Mouse (Mus musculus) stomach, embryonic 15.5 days (tissue): Measurements from ENCODE around the gene Orai1. TPM values are rescaled to one million over a fixed set of nuclear protein-coding genes. Genes with fewer than 3 reads are reported as not detected.

Source experiments
- ATAC-seq: fragments of 200-750 bp; cut with Nextera tagmentation; 2 replicates; pipeline ENCODE4 v1.8.0; 2017; ENCODE audit warnings: low read depth, moderate number of reproducible peaks, moderate TSS enrichment; ENCODE audit not compliant: insufficient read depth, low FRiP score
- H3K27ac ChIP-seq: fragments of 300-500 bp; sonication (generic); 2 replicates; pipeline ENCODE4 v1.5.1; 2015; ENCODE audit warnings: mild to moderate bottlenecking, inconsistent platforms
- H3K27me3 ChIP-seq: fragments of 300-500 bp; sonication (generic); replicated peaks from 2 replicates; pipeline ENCODE4 v1.6.1; 2015; ENCODE audit warnings: inconsistent platforms
- H3K36me3 ChIP-seq: fragments of 300-500 bp; sonication (generic); 2 replicates; pipeline ENCODE4 v1.6.1; 2015; ENCODE audit warnings: inconsistent platforms
- H3K4me1 ChIP-seq: fragments of 300-500 bp; sonication (generic); 2 replicates; pipeline ENCODE4 v1.6.1; 2015; ENCODE audit warnings: inconsistent platforms
- H3K4me2 ChIP-seq: fragments of 300-500 bp; sonication (generic); 2 replicates; pipeline ENCODE4 v1.6.1; 2015; ENCODE audit warnings: mild to moderate bottlenecking, inconsistent platforms
- H3K4me3 ChIP-seq: fragments of 300-500 bp; sonication (generic); replicated peaks from 2 replicates; pipeline ENCODE4 v1.5.1; 2015; ENCODE audit warnings: inconsistent platforms
- H3K9ac ChIP-seq: fragments of 300-500 bp; sonication (generic); 2 replicates; pipeline ENCODE4 v1.6.1; 2015; ENCODE audit warnings: inconsistent platforms
- H3K9me3 ChIP-seq: fragments of 300-500 bp; sonication (generic); 2 replicates; pipeline ENCODE4 v1.6.1; 2016; ENCODE audit warnings: inconsistent platforms
- WGBS: fragments of 180-500 bp; shearing (Covaris S2); methylation state at CpG from one replicate; pipeline ENCODE4 v1.1.7; 2015; 5-methylcytosine and 5-hydroxymethylcytosine counted together
- polyA plus RNA-seq: library from polyadenylated mRNA; unstranded; fragments of >200 nt; fragmentation: Nextera tagmentation; extraction: Ambion mirVana; gene quantifications from 2 replicates; pipeline ENCODE4 v1.2.1, GENCODE M21; 2015

Gene Orai1
- polyA plus RNA-seq, 1 experiment from 2014 or later: 20.0 TPM

DNA sequence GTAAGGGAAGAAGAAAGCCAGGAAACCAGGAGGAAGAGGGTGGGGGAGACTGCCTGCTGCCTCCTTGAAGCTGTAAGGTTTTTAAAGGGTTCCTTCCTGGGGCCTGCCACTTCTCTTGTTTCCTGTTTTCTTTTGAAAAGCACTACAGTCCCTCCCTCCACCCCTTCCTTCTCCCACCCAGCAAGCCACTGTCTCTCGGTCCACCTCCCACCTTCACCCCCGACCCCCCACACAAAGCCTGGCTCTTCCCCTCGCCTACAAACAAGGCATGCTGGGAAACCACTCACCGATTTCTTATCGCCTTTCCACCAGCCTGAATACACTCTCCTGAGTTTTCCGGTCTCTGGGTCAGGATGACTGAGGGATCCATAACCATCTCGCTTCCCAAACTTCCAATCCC, 25.9 kb downstream of the Orai1 start:
- H3K9me3 ChIP-seq: no peaks in the 10 kb centered on the region
- no peak for ATAC-seq
- H3K36me3 ChIP-seq: no peaks in the 10 kb centered on the region
- no peak overlapping the region for H3K9ac ChIP-seq
- no peak overlapping the region for H3K4me3 ChIP-seq
- no peak overlapping the region for H3K4me2 ChIP-seq
- H3K27ac ChIP-seq: no peak overlapping the region
- WGBS: 48% methylated on average over 7 of the region's 7 CpGs
- no peaks in the 10 kb centered on the region for H3K27me3 ChIP-seq
- 0 out of 2 replicates have a peak, but pooled peaks cover 3% of the 10 kb centered on the region for H3K4me1 ChIP-seq

DNA sequence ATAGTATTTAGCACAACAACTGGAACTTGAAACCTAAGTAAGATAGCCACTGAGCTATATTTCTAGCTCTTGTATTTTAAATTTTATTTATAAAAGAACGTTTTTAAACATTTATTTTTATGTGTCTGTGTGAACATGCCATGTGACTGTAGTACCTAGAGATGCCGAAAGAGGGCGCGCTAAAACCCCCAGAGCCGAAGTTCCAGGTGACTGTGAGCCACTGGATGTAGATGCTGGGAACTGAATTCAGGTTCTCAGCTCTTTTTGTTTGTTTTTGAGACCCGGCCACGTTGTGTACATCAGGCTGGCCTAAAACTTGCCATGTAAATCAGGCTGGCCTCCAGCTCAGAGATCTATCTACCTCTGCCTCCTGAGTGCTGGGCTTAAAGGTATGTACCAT, 29.0 kb downstream of the Orai1 start:
- 0 out of 2 replicates have a peak, but pooled peaks cover under 1% of the 10 kb centered on the region for H3K4me1 ChIP-seq
- WGBS: 25% methylated on average over 7 of the region's 7 CpGs
- ATAC-seq: no peak
- H3K36me3 ChIP-seq: no peaks in the 10 kb centered on the region
- H3K27me3 ChIP-seq: no peaks in the 10 kb centered on the region
- H3K9ac ChIP-seq: no peak overlapping the region
- H3K4me3 ChIP-seq: no peak overlapping the region
- H3K9me3 ChIP-seq: no peaks in the 10 kb centered on the region
- H3K4me2 ChIP-seq: no peak overlapping the region
- no peak overlapping the region for H3K27ac ChIP-seq

DNA sequence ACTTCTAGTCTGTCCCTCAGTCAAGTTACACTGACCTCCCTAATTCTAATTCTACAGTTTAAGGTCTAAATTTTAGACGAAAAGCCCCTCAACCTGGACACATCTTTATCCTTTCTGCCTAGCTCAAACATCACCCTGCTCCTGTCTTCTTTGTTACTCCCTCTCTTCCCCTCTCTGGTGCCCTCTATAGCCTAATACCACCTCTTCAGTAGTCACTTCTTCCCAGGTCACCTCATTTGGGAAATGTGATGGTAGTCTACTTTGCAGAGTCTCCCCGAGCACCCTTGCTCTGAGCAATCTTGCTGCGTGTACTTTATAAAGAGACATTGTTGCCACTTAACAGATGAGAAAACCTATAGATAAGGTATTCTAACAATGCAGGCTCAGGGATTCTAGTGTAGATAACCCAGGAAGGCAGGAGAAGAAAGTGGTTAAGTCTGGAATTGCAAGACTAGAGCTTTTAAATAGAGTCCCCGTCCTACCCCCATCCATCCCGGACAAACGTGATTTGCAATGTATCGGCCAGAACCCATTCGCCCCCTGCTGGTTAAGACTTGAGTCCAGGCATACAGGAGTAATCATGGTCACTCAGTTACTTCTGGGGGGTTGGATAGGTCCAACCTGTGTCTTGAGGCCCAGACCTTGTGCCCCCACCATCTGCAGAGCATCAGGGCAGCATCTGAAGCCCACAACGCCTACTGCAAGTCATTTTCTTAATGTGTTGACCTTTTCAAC, 30.9 kb downstream of the Orai1 start:
- H3K4me1 ChIP-seq: peaks cover 8% of the 10 kb centered on the region
- H3K9ac ChIP-seq: no peak overlapping the region
- no peak overlapping the region for H3K4me2 ChIP-seq
- H3K9me3 ChIP-seq: no peaks in the 10 kb centered on the region
- no peaks in the 10 kb centered on the region for H3K27me3 ChIP-seq
- no peak overlapping the region for H3K27ac ChIP-seq
- 23% methylated on average over 9 of the region's 9 CpGs for WGBS
- no peaks in the 10 kb centered on the region for H3K36me3 ChIP-seq
- H3K4me3 ChIP-seq: no peak overlapping the region
- ATAC-seq: peak; percentile 63; the same call in 1 of the 2 replicates

DNA sequence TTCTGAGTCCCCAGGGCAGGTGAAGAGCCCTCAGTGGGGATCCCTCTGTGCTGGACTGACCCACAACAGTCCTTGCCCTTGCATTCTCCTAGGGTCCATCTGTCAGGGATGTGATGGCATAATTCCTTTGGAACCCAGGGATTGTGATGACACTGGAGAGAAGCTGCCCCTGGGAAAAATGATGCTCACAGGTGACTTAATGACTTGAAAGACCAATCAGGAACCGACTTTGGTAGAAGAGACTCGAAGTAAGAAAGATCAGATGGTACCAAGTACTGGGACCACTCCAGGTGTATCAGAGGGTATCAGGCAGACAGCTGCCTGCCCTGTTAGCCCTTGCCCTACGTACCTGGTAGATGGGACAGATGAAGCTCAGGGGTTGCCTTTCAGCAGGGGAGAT, 32.0 kb downstream of the Orai1 start, which contains the start of gene Morn3:
Gene Morn3, minus strand, starts transcription at position 101 of the 400 bp plus-strand sequence.
- no peak within 1 kb of the TSS for H3K4me2 ChIP-seq
- no peak within 1 kb of the TSS for H3K9ac ChIP-seq
- no peak within 1 kb of the TSS for H3K27ac ChIP-seq
- 83% methylated on average over 3 of the region's 3 CpGs for WGBS
- no peaks in the 10 kb centered on the region for H3K9me3 ChIP-seq
- ATAC-seq: no peak
- H3K4me1 ChIP-seq: peaks cover 8% of the 10 kb centered on the region
- H3K4me3 ChIP-seq: no peak within 1 kb of the TSS
- no peaks in the 10 kb centered on the region for H3K36me3 ChIP-seq
- no peaks in the 10 kb centered on the region for H3K27me3 ChIP-seq

DNA sequence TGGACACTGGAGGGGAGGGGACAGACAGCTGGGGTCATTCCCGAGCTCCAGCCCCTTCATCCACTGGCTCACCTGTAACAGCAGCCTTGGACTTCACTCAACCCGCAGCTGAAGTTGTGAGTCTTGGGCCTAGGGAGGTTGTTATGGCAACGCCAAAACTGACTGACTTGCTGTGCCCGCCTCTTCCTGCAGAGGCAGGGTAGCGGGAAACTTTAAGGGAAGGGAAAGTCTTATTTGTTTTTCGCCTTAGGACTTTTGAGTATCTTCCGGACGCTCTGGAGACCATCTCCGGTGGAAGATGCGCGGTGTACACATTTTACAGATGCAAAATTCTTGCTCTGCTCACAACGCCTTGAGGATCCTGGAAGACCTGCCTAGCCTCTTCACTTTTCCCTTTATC, 34.4 kb downstream of the Orai1 start:
- WGBS: 5% methylated on average over 12 of the region's 12 CpGs
- H3K4me2 ChIP-seq: peak overlapping the region; percentile 48
- peak overlapping the region; percentile 14; the same call in 1 of the 2 replicates for H3K4me3 ChIP-seq
- peaks cover 8% of the 10 kb centered on the region for H3K4me1 ChIP-seq
- ATAC-seq: no peak
- no peak overlapping the region for H3K9ac ChIP-seq
- no peaks in the 10 kb centered on the region for H3K27me3 ChIP-seq
- no peaks in the 10 kb centered on the region for H3K36me3 ChIP-seq
- no peaks in the 10 kb centered on the region for H3K9me3 ChIP-seq
- H3K27ac ChIP-seq: no peak overlapping the region

DNA sequence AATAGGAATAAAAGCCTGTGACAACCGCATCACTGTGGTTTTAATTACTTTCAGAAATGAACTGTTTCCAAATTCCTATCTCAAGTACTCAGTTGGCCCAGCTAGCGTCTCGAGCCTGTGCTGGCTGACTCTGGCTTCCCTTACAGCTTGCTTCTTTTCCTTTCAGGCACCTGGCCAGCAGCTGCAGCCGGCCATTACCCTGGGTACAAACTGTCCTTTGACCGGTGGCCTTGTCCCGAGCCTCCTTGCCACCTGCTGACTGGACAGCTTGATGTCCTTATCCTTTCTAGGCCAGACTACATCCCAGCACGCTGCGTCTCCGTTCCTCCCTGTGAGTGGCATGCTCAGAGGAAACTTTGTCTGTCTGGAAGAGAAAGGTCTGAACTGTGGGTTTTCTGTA, 36.0 kb downstream of the Orai1 start:
- peaks cover 8% of the 10 kb centered on the region for H3K4me1 ChIP-seq
- H3K4me3 ChIP-seq: no peak overlapping the region
- no peak overlapping the region for H3K4me2 ChIP-seq
- H3K36me3 ChIP-seq: no peaks in the 10 kb centered on the region
- WGBS: 81% methylated on average over 9 of the region's 9 CpGs
- no peak overlapping the region for H3K27ac ChIP-seq
- H3K9me3 ChIP-seq: no peaks in the 10 kb centered on the region
- H3K9ac ChIP-seq: no peak overlapping the region
- ATAC-seq: no peak
- H3K27me3 ChIP-seq: no peaks in the 10 kb centered on the region

DNA sequence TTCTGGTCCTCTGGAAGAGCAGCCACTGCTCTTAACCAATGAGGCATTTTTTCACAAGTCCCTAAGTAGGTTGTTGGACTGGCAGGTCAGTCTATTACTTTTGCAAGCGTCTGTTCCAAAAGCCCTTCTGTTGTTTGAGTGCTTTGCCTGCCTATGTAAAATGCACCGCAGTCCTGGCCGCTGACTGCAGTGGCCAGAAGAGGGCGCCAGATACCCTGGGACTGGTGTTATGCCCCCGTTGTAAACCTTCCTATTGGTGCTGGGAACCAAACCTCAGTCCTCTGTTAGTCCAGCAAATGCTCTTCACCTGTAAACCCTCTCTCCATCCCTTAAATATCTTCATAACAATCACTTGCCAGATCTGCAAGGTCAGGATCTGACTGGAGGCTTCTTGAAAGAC, 36.9 kb downstream of the Orai1 start:
- no peaks in the 10 kb centered on the region for H3K9me3 ChIP-seq
- no peaks in the 10 kb centered on the region for H3K27me3 ChIP-seq
- no peak overlapping the region for H3K9ac ChIP-seq
- H3K4me2 ChIP-seq: no peak overlapping the region
- H3K4me3 ChIP-seq: no peak overlapping the region
- no peak for ATAC-seq
- H3K36me3 ChIP-seq: no peaks in the 10 kb centered on the region
- WGBS: 84% methylated on average over 5 of the region's 5 CpGs
- no peak overlapping the region for H3K27ac ChIP-seq
- H3K4me1 ChIP-seq: peaks cover 8% of the 10 kb centered on the region

DNA sequence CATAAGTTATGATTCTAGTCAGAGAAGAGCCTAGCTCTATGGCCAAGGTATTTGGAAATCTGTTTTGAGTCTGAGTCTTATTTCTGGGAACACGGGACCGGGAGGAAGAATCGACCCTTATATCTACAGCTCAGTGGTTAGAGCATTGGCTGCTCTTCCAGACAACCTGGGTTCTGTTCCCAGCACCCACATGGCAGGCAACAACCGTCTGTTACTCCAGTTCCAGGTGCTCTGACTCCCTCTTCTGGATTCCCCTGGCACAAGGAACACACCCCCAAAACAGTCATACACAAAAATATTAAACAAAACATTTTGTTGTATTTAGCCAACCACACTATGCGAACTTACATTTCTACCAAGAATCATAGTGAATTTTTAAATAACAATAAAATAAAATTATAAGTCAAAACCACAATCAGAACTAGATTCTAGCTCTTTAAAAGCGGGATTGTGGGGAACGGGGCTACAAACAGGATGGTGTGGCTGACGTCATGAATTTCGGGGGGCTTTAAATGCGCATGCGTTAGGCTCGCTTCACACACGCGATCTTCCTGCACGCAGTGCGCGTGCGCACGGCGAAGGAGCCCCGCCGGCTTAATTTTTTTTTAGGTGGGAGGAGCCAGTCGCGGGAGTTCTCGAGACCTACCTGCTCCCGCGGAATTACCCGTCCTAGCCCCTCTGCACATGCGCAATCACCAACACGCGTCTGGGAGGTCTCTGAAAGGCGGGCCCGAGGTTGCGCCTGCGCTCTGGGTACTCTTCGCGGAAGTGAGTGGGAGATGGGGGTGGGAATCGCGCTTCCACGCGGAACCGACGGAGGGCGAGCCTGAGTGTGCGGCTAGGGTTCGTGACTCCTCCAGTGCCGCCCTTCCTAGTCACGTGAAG, 42.7 kb downstream of the Orai1 start:
- 7% methylated on average over 48 of the region's 48 CpGs for WGBS
- Histone ChIP-seq H3K9me3 (no peaks in the 10 kb centered on the region), H3K27ac (peak overlapping the region; percentile 69; the same call in 1 of the 2 replicates), H3K36me3 (no peaks in the 10 kb centered on the region), H3K4me3 (peak overlapping the region; percentile 45), H3K9ac (no peak overlapping the region), H3K4me2 (peak overlapping the region; percentile 52), H3K4me1 (peaks cover 15% of the 10 kb centered on the region), H3K27me3 (no peaks in the 10 kb centered on the region)
- ATAC-seq: peak; percentile 97

DNA sequence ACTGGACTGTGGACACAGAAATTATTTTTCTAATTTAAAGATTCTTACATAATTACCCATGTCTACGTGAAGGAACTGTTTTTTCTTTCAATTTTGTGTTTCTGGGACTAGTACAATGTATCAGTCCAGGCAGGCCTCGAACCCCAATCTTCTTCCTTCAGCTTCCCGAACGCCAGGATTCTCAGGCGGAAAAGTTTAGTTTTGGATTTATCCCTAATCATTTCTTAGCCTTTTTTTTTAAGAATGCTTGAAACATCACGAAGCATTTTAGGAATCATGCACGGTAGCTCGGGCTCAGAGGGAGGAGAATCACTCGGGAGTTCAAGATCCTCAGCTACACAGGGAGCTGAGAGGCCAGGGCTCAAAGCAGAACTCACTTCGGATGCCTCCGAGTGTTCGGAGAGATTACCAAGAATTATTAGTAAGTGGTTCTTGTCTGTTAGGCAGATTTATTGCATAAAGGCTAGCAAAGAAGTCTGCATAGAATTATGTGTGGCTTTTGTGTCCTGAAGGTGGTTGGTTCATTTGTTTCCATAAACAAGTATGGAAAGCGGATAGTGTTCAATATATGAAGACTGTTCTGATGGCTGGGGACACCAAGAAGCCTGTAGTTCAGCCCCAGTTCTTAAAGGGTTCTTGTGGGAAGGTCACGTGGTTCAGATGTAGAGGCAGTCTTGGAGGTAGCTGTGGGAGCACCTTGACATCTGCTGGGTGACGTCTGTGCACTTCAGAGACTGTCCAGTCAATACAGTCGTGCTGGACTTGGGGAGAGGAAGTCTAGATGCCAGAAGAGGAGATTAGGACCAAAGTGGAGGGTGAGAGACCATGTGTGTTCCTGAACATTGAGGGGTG, 43.6 kb downstream of the Orai1 start:
- Histone ChIP-seq H3K4me3 (peak overlapping the region; percentile 45), H3K4me2 (peak overlapping the region; percentile 52), H3K27me3 (no peaks in the 10 kb centered on the region), H3K27ac (peak overlapping the region; percentile 69), H3K9ac (no peak overlapping the region), H3K36me3 (no peaks in the 10 kb centered on the region), H3K4me1 (peaks cover 15% of the 10 kb centered on the region), H3K9me3 (no peaks in the 10 kb centered on the region)
- no peak for ATAC-seq
- 32% methylated on average over 16 of the region's 16 CpGs for WGBS

DNA sequence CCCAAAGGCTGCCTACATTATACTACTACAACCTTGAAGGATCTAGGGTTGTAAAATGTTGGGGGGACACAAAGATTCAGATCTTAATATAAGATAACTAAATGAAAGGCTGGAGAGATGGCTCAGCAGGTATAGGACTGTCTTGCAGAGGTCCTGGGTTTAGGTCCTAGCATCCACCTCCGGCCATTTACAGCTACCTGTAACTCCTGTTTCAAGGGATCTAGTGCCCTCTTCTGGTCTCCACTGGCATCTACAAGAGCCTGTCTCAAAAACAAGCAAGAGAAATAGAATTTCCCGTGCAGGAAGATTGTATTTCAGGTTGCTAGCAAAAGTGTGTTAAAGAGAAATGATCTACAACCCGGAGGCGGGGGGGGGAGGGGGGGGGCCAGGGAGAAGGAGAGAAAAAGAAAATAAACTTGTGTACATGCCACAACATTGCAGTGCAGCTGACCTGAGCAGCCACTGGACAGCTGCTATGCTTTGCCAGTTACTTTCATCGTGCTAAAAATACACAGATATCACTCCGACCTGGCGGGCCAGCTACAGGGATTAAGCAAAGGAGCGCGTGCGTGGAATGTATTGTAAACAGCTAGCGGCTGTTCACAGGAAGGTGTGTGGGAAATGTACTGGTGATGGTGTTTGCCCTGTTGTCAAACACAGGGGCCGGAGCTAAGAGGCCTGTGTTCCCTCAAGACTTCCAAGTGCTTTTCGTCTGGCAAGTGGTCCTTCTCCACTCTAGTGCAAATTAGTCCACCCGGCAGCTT, 45.1 kb downstream of the Orai1 start:
- Histone ChIP-seq H3K36me3 (no peaks in the 10 kb centered on the region), H3K27ac (peak overlapping the region; percentile 64), H3K4me1 (peaks cover 15% of the 10 kb centered on the region), H3K9me3 (no peaks in the 10 kb centered on the region), H3K27me3 (no peaks in the 10 kb centered on the region), H3K4me2 (peak overlapping the region; percentile 30), H3K9ac (no peak overlapping the region), H3K4me3 (no peak overlapping the region)
- WGBS: 14% methylated on average over 14 of the region's 14 CpGs
- no peak for ATAC-seq
